Mouse (Mus musculus) limb, embryonic 14.5 days (tissue): Measurements from ENCODE around the gene Tex9. TPM values are rescaled to one million over a fixed set of nuclear protein-coding genes. Genes with fewer than 3 reads are reported as not detected.

ENCODE experiments used
- ATAC-seq: fragments of 200-750 bp; cut with Nextera tagmentation; 2 replicates; pipeline ENCODE4 v1.8.0; 2017; ENCODE audit warnings: low read depth, moderate number of reproducible peaks, moderate TSS enrichment; ENCODE audit not compliant: low FRiP score
- DNase-seq: peaks from one replicate; pipeline ENCODE4 v3.0.0-alpha.2; 2015; ENCODE audit warnings: low spot score
- H3K27ac ChIP-seq: fragments of 300-500 bp; sonication (generic); replicated peaks from 2 replicates; pipeline ENCODE4 v1.5.1; 2014; ENCODE audit warnings: low read depth, mild to moderate bottlenecking, low read length, moderate library complexity, mixed read lengths
- H3K27me3 ChIP-seq: fragments of 300-500 bp; sonication (generic); 2 replicates; pipeline ENCODE4 v1.6.1; 2014; ENCODE audit warnings: low read length, mixed read lengths; ENCODE audit not compliant: control insufficient read depth, insufficient read depth
- H3K36me3 ChIP-seq: fragments of 300-500 bp; sonication (generic); 2 replicates; pipeline ENCODE4 v1.6.1; 2014; ENCODE audit warnings: mild to moderate bottlenecking, low read length, moderate library complexity, mixed read lengths; ENCODE audit not compliant: control insufficient read depth, insufficient read depth
- H3K4me1 ChIP-seq: fragments of 300-500 bp; sonication (generic); 2 replicates; pipeline ENCODE4 v1.6.1; 2014; ENCODE audit warnings: antibody characterized with exemption, low read length, mixed read lengths; ENCODE audit not compliant: control insufficient read depth, insufficient read depth
- H3K4me2 ChIP-seq: fragments of 300-500 bp; sonication (generic); replicated peaks from 2 replicates; pipeline ENCODE4 v1.6.1; 2014; ENCODE audit warnings: low read depth, mild to moderate bottlenecking, low read length, moderate library complexity; ENCODE audit not compliant: severe bottlenecking
- H3K4me3 ChIP-seq: fragments of 300-500 bp; sonication (generic); replicated peaks from 2 replicates; pipeline ENCODE4 v1.5.1; 2014; ENCODE audit warnings: low read length
- H3K9ac ChIP-seq: fragments of 300-500 bp; sonication (generic); 2 replicates; pipeline ENCODE4 v1.6.1; 2014; ENCODE audit warnings: mild to moderate bottlenecking, low read depth, low read length, moderate library complexity; ENCODE audit not compliant: severe bottlenecking
- H3K9me3 ChIP-seq: fragments of 300-500 bp; sonication (generic); 2 replicates; pipeline ENCODE4 v1.6.1; 2016; ENCODE audit warnings: low read length; ENCODE audit not compliant: control insufficient read depth
- POLR2A ChIP-seq: fragments of 200-500 bp; IDR thresholded peaks from 2 replicates; pipeline ENCODE4 v1.8.0; 2012; ENCODE audit warnings: inconsistent platforms, mild to moderate bottlenecking, moderate library complexity, borderline replicate concordance; ENCODE audit not compliant: insufficient read depth, insufficient read length; ENCODE audit errors: extremely low read depth
- WGBS: fragments of 180-500 bp; shearing (Covaris S2); extraction: QIAGEN DNeasy Blood & Tissue Kit; methylation state at CpG from one replicate; pipeline ENCODE4 v1.1.7; 2014; 5-methylcytosine and 5-hydroxymethylcytosine counted together
- polyA plus RNA-seq, 2 experiments: library from polyadenylated mRNA; depleted of rRNA in 1 of 2; stranded (reverse) in 1 of 2; unstranded in 1 of 2; fragments of >200 nt; fragmentation: Nextera tagmentation in 1 of 2; extraction: Ambion mirVana in 1 of 2; gene quantifications; 2 replicates each; pipeline versions ENCODE4 v1.2.1 to v1.2.3; 2012 to 2014

Gene Tex9
- polyA plus RNA-seq, 2 experiments = 24.0 to 26.0 TPM

DNA sequence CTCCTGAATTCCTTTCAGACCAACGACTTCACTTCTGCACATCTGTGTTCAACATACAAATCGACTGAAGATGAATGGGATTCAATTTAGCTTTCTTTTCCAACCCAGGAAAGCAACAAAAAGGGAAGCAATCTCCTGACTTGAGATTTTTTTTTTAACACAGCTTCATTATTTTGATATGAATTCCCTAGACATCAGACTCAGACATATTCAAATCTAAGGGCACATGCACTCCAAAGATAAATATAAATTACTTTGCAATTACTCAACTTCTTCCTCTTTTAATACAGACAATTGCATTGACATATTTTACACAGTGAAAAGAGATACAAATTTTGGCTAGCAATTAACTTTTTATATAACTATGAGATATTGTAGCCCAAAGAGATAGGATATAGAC is 4.7 kb upstream of the Tex9 start:
- peaks cover 5% of the 10 kb centered on the region; the same call in 1 of the 2 replicates for H3K4me1 ChIP-seq
- 67% methylated on average over 2 of the region's 2 CpGs for WGBS
- no peaks in the 10 kb centered on the region for H3K9me3 ChIP-seq
- H3K27me3 ChIP-seq = no peaks in the 10 kb centered on the region
- H3K9ac ChIP-seq = no peak overlapping the region
- no peaks in the 10 kb centered on the region for H3K36me3 ChIP-seq
- no peak for ATAC-seq
- no peak overlapping the region for H3K4me3 ChIP-seq
- no peak for TF ChIP-seq POLR2A
- H3K27ac ChIP-seq = no peak overlapping the region
- no peak for DNase-seq
- H3K4me2 ChIP-seq = no peak overlapping the region

DNA sequence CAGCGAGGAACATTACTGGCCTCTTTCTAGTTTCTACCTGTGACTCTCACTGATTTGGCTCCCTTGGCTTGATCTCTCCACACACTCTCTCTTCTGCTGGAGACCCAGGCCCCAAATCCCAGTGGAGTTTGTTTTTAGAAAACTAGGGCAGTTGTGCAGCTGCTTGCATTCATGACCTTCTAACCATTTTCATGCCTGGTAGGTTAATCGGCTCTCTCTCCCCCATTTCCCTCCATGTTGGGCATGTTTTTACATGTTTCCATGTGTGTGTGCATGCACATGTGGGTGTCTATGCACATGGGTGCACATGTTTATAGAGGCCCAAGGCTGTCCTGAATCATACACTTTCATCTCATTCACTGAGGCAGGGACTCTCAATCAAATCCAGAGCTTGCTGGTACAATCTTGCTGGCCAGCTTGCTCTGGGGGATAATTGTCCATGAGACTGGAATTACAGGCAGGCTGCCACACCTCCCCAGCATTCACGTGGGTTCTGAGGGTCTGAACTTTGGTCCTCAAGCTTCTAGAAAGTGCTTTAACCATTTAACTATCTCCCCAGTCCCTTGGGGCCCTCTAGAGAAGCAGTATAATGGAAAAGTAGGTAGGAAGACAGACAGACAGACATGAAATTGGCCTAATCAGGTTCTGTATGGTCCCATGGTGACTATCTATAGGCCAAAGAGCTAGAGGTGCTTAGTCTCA is 2.1 kb upstream of the Tex9 start:
- no peaks in the 10 kb centered on the region for H3K27me3 ChIP-seq
- no peak overlapping the region for H3K4me2 ChIP-seq
- H3K36me3 ChIP-seq = no peaks in the 10 kb centered on the region
- no peak overlapping the region for H3K9ac ChIP-seq
- no peaks in the 10 kb centered on the region for H3K9me3 ChIP-seq
- H3K4me1 ChIP-seq = peaks cover 5% of the 10 kb centered on the region; the same call in 1 of the 2 replicates
- WGBS = 80% methylated on average over 3 of the region's 3 CpGs
- ATAC-seq = no peak
- DNase-seq = no peak
- no peak overlapping the region for H3K4me3 ChIP-seq
- no peak overlapping the region for H3K27ac ChIP-seq
- no peak for TF ChIP-seq POLR2A

DNA sequence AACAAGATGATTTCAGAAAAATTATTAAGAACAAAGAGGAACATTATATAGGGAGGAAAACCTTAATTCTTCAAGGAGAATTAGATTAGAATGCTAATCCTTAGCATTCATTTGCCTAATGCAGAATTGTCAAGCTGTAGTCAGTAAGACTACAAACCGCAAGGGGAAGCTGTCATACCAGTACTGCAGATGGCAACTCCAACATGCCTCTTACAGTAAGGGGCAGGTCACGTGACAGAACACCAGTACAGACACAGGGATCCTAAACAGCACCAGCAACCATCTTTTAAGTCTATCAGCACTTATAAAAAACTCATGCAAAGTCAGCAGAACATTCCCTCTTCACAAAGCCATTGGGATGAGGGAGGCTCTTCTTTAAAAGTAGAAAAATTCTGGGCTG is 1.5 kb upstream of the Tex9 start:
- H3K36me3 ChIP-seq = no peaks in the 10 kb centered on the region
- H3K4me2 ChIP-seq = no peak overlapping the region
- DNase-seq (no peak), ATAC-seq (no peak)
- WGBS = 88% methylated on average over 2 of the region's 2 CpGs
- H3K4me1 ChIP-seq = peaks cover 5% of the 10 kb centered on the region; the same call in 1 of the 2 replicates
- no peak for TF ChIP-seq POLR2A
- H3K9me3 ChIP-seq = no peaks in the 10 kb centered on the region
- H3K9ac ChIP-seq = no peak overlapping the region
- no peak overlapping the region for H3K27ac ChIP-seq
- H3K27me3 ChIP-seq = no peaks in the 10 kb centered on the region
- no peak overlapping the region for H3K4me3 ChIP-seq

DNA sequence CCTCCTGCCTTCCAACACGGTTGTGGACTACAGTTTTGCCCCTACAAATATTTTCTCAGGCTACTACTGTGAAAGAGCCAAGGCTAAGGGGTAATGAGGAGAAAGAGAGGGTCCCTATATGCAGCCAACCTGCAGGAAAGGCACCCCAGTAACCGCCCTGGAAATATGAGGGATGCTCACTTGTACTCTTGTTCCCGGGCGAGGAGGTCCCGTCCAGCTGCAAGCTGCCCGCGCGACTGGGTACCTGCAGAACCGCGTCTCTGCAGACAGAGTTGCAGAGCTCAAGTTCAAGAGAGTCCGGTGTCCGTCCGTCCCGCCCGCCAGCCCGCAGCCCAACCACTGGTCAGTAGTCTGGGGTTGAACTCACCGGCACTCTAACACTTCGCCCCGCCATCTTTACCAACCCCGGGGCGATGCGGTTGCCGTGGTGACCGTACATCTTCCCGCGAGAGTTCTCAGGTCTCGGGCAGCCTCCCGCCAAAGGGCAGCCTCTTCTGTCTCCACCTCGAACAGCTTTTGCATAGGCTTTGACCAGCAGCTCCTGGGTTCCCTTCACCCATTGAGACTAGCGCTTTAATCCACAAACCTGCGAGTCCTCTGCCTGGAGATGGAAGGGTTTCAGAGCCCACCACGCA is 336 bp downstream of the Tex9 start:
- Histone ChIP-seq H3K4me2 (peak overlapping the region; percentile 65), H3K27me3 (no peaks in the 10 kb centered on the region), H3K4me3 (peak overlapping the region; percentile 71), H3K4me1 (peaks cover 5% of the 10 kb centered on the region; the same call in 1 of the 2 replicates), H3K9ac (peak overlapping the region; percentile 79), H3K36me3 (no peaks in the 10 kb centered on the region), H3K9me3 (no peaks in the 10 kb centered on the region), H3K27ac (peak overlapping the region; percentile 63)
- peak; percentile 95 for ATAC-seq
- under 1% methylated on average over 32 of the region's 32 CpGs for whole genome bisulfite sequencing
- TF ChIP-seq POLR2A = peak; percentile 31; the same call in 1 of the 2 replicates
- DNase-seq = peak; percentile 87

DNA sequence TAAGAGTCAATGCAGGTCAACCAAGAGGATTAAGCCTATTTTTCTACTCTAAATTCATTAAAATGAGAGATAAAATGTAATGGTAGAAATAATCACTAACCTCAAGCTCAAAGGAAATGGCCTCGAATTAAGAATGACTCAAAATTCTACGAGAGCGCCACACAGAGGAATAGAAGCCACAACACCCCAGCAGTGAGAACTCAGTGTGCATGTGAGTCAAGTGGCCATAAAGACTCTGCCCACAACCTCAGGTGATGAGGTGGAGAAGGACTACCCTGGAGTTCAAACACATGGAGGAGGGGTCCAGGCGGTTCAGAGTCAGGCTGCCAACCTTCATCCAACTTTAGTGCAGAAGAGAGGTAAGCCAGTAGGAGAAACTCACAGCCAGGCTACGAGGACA is 2.9 kb downstream of the Tex9 start:
- TF ChIP-seq POLR2A = no peak
- Histone ChIP-seq H3K27ac (no peak overlapping the region), H3K36me3 (no peaks in the 10 kb centered on the region), H3K4me1 (peaks cover 5% of the 10 kb centered on the region; the same call in 1 of the 2 replicates), H3K4me2 (no peak overlapping the region), H3K9ac (no peak overlapping the region), H3K9me3 (no peaks in the 10 kb centered on the region), H3K27me3 (no peaks in the 10 kb centered on the region), H3K4me3 (no peak overlapping the region)
- DNase-seq (no peak), ATAC-seq (no peak)
- 89% methylated on average over 5 of the region's 5 CpGs for WGBS
